Mouse (Mus musculus): ENCODE measurements at regions not wholly inside any gene's neighbourhood (a gene's known extent, or its start where the extent isn't known, plus 50 kb on each side); places are given as distances from the start of the nearest gene placed in this dataset.

- DNase-seq (ENCODE audit: low spot score), result no peak
Measured at GRCm38 (mm10) chr10:53165036-53165435, 172.4 kb upstream of the Pln start.

- no peak for DNase-seq (ENCODE audit: low spot score)
Measured at GRCm38 (mm10) chr10:53167767-53168166, 169.7 kb upstream of the Pln start.

- no peak for DNase-seq (ENCODE audit: low spot score)
Measured at GRCm38 (mm10) chr10:53174038-53174564, 163.4 kb upstream of the Pln start.

GRCm38 (mm10) chr10:53175946-53176345, 161.5 kb upstream of the Pln start:
- peak; percentile 46 for DNase-seq (ENCODE audit: low spot score)

GRCm38 (mm10) chr10:53178561-53178960, 158.9 kb upstream of the Pln start:
- DNase-seq (ENCODE audit: low spot score), result no peak

GRCm38 (mm10) chr10:53179109-53179508, 158.4 kb upstream of the Pln start:
- DNase-seq (ENCODE audit: low spot score), result peak; percentile 23

- DNase-seq (ENCODE audit: low spot score), result no peak
Measured at GRCm38 (mm10) chr10:53180751-53181151, 156.7 kb upstream of the Pln start.

- no peak for DNase-seq (ENCODE audit: low spot score)
Measured at GRCm38 (mm10) chr10:53181413-53181812, 156.1 kb upstream of the Pln start.

GRCm38 (mm10) chr10:53208466-53208865, 129.0 kb upstream of the Pln start:
- DNase-seq (ENCODE audit: low spot score), result no peak

GRCm38 (mm10) chr10:53209916-53210315, 127.6 kb upstream of the Pln start:
- DNase-seq (ENCODE audit: low spot score), result no peak
